Mouse (Mus musculus): ENCODE measurements around the gene Galk2. TPM values are rescaled to one million over a fixed set of nuclear protein-coding genes. Genes with fewer than 3 reads are reported as not detected.

The Galk2 gene
- polyA plus RNA-seq (2014; fragmentation: Nextera tagmentation; extraction: Ambion mirVana): 31.9 and 34.0 TPM in 2 replicates

GRCm38 (mm10) chr2:125858521-125859280, at the start of gene Galk2, which contains the start of gene Cops2:
Gene Galk2 (plus strand): TSS chr2:125859109.
Gene Cops2 (minus strand): TSS chr2:125859139.
- no peaks in the 10 kb centered on the region for H3K36me3 ChIP-seq (ENCODE audit: control insufficient read depth, insufficient read depth, low read length)
- H3K4me1 ChIP-seq (ENCODE audit: control insufficient read depth in 2 of 2, insufficient read depth in 2 of 2, low read length in 2 of 2): peaks cover 0 to 9% of the 10 kb centered on the region in 2 experiments; a peak in 3 of 4 replicates
- H3K9me3 ChIP-seq (ENCODE audit: control insufficient read depth, low read length): no peaks in the 10 kb centered on the region
- peak within 1 kb of the TSS; percentile 41 to 71 for H3K27ac ChIP-seq (replicated peaks in 1 of 2; ENCODE audit: control insufficient read depth in 1 of 2, insufficient read depth in 1 of 2, low read depth in 2 of 2, low read length in 2 of 2)
- no peaks in the 10 kb centered on the region for H3K27me3 ChIP-seq (ENCODE audit: control insufficient read depth, insufficient read depth, low read length)
- WGBS: under 1% methylated on average over 52 of the region's 54 CpGs
- H3K4me3 ChIP-seq (ENCODE audit: control insufficient read depth in 1 of 2, insufficient read depth in 1 of 2, low read depth in 1 of 2, low read length in 2 of 2): peak within 1 kb of the TSS; percentile 80 to 93
- peak; percentile 97 for ATAC-seq (ENCODE audit: insufficient number of reproducible peaks, insufficient read depth, low FRiP score, low read depth)
- H3K9ac ChIP-seq (ENCODE audit: low read length): peak within 1 kb of the TSS; percentile 84
- H3K4me2 ChIP-seq (ENCODE audit: low read length): peak within 1 kb of the TSS; percentile 80

GRCm38 (mm10) chr2:125809551-125809950, 49.4 kb upstream of the Galk2 start:
- 78% methylated on average over 7 of the region's 7 CpGs for WGBS
- no peak for ATAC-seq (ENCODE audit: insufficient number of reproducible peaks, insufficient read depth, low FRiP score, low read depth)

DNA sequence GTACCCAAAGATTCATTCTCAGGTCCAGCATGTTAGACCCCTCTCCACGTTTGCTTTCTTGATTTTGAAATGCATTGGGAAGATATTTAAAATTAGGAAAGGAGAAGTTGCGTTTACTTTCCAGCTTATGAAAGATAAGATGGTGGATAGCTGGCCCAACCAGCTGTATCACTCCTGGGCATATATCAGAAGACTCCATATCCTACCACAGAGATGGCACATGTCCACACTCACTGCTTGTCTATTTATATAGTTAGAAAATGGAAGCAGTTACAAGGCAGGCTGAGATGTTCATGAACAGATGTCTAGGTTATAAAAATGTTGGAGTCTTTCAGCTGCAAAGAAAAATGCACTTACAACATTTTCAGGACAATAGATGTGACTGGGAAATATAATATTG, 47.6 kb upstream of the Galk2 start:
- no peak for ATAC-seq (ENCODE audit: insufficient number of reproducible peaks, insufficient read depth, low FRiP score, low read depth)
- no peak overlapping the region for H3K27ac ChIP-seq (replicated peaks in 1 of 2; ENCODE audit: control insufficient read depth in 1 of 2, insufficient read depth in 1 of 2, low read depth in 2 of 2, low read length in 2 of 2)
- no peak overlapping the region for H3K4me2 ChIP-seq (ENCODE audit: low read length)
- H3K4me3 ChIP-seq (ENCODE audit: control insufficient read depth in 1 of 2, insufficient read depth in 1 of 2, low read depth in 1 of 2, low read length in 2 of 2): no peak overlapping the region
- no peaks in the 10 kb centered on the region for H3K27me3 ChIP-seq (ENCODE audit: control insufficient read depth, insufficient read depth, low read length)
- no peaks in the 10 kb centered on the region for H3K36me3 ChIP-seq (ENCODE audit: control insufficient read depth, insufficient read depth, low read length)
- no peaks in the 10 kb centered on the region for H3K9me3 ChIP-seq (ENCODE audit: control insufficient read depth, low read length)
- WGBS: 62% methylated on average over 2 of the region's 2 CpGs
- H3K9ac ChIP-seq (ENCODE audit: low read length): no peak overlapping the region
- H3K4me1 ChIP-seq (ENCODE audit: control insufficient read depth in 2 of 2, insufficient read depth in 2 of 2, low read length in 2 of 2): no peaks in the 10 kb centered on the region

More at GRCm38 (mm10) chr2:125809551-125809950, 49.4 kb upstream of the Galk2 start:
- no peaks in the 10 kb centered on the region for H3K4me1 ChIP-seq (ENCODE audit: control insufficient read depth in 2 of 2, insufficient read depth in 2 of 2, low read length in 2 of 2)
- H3K27me3 ChIP-seq (ENCODE audit: control insufficient read depth, insufficient read depth, low read length): no peaks in the 10 kb centered on the region
- no peak overlapping the region for H3K27ac ChIP-seq (replicated peaks in 1 of 2; ENCODE audit: control insufficient read depth in 1 of 2, insufficient read depth in 1 of 2, low read depth in 2 of 2, low read length in 2 of 2)
- no peak overlapping the region for H3K4me2 ChIP-seq (ENCODE audit: low read length)
- H3K4me3 ChIP-seq (ENCODE audit: control insufficient read depth in 1 of 2, insufficient read depth in 1 of 2, low read depth in 1 of 2, low read length in 2 of 2): no peak overlapping the region
- no peaks in the 10 kb centered on the region for H3K36me3 ChIP-seq (ENCODE audit: control insufficient read depth, insufficient read depth, low read length)
- no peak overlapping the region for H3K9ac ChIP-seq (ENCODE audit: low read length)
- no peaks in the 10 kb centered on the region for H3K9me3 ChIP-seq (ENCODE audit: control insufficient read depth, low read length)

DNA sequence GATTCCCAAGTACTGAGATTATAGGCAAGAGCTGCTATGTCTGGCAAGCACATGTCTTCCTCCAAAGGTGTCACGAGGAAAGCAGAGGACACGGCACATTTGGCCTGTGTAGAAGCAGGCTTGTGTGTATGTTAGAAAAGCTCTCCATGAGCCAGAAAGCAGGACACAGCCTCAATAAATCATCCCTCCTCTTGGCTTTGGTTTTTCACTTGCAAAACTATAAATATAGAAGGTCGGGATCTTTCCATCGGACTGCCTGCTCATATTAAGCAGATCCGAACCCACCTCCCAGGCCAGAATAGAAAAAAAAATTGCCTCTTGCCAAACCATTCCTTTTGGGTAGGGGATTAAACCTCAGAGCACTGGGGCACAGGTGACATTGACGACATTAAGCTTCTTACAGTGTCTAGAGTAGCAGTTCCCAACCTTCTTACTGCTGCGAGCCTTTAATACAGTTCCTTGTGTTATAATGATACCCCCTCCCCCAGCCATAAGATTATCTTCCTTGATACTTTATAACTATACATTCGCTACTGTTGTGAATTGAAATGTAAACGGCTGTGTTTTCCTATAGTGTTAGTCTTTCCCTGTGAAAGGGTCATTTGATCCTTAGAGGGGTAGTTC, 44.8 kb upstream of the Galk2 start:
- Histone ChIP-seq H3K27me3 (ENCODE audit: control insufficient read depth, insufficient read depth, low read length) (no peaks in the 10 kb centered on the region), H3K4me2 (ENCODE audit: low read length) (no peak overlapping the region), H3K9me3 (ENCODE audit: control insufficient read depth, low read length) (no peaks in the 10 kb centered on the region), H3K4me3 (ENCODE audit: control insufficient read depth in 1 of 2, insufficient read depth in 1 of 2, low read depth in 1 of 2, low read length in 2 of 2) (no peak overlapping the region), H3K27ac (replicated peaks in 1 of 2; ENCODE audit: control insufficient read depth in 1 of 2, insufficient read depth in 1 of 2, low read depth in 2 of 2, low read length in 2 of 2) (no peak overlapping the region), H3K4me1 (ENCODE audit: control insufficient read depth in 2 of 2, insufficient read depth in 2 of 2, low read length in 2 of 2) (no peaks in the 10 kb centered on the region), H3K9ac (ENCODE audit: low read length) (no peak overlapping the region), H3K36me3 (ENCODE audit: control insufficient read depth, insufficient read depth, low read length) (no peaks in the 10 kb centered on the region)
- ATAC-seq (ENCODE audit: insufficient number of reproducible peaks, insufficient read depth, low FRiP score, low read depth): no peak
- WGBS: 73% methylated on average over 9 of the region's 9 CpGs

GRCm38 (mm10) chr2:125820397-125820796, 38.5 kb upstream of the Galk2 start:
- H3K27me3 ChIP-seq (ENCODE audit: control insufficient read depth, insufficient read depth, low read length): no peaks in the 10 kb centered on the region
- ATAC-seq (ENCODE audit: insufficient number of reproducible peaks, insufficient read depth, low FRiP score, low read depth): no peak
- no peak overlapping the region for H3K27ac ChIP-seq (replicated peaks in 1 of 2; ENCODE audit: control insufficient read depth in 1 of 2, insufficient read depth in 1 of 2, low read depth in 2 of 2, low read length in 2 of 2)
- H3K4me1 ChIP-seq (ENCODE audit: control insufficient read depth in 2 of 2, insufficient read depth in 2 of 2, low read length in 2 of 2): no peaks in the 10 kb centered on the region
- no peak overlapping the region for H3K4me3 ChIP-seq (ENCODE audit: control insufficient read depth in 1 of 2, insufficient read depth in 1 of 2, low read depth in 1 of 2, low read length in 2 of 2)
- no peaks in the 10 kb centered on the region for H3K9me3 ChIP-seq (ENCODE audit: control insufficient read depth, low read length)
- WGBS: 88% methylated on average over 4 of the region's 4 CpGs
- no peaks in the 10 kb centered on the region for H3K36me3 ChIP-seq (ENCODE audit: control insufficient read depth, insufficient read depth, low read length)
- H3K9ac ChIP-seq (ENCODE audit: low read length): no peak overlapping the region
- H3K4me2 ChIP-seq (ENCODE audit: low read length): no peak overlapping the region

GRCm38 (mm10) chr2:125826201-125826600, 32.7 kb upstream of the Galk2 start:
- no peak for ATAC-seq (ENCODE audit: insufficient number of reproducible peaks, insufficient read depth, low FRiP score, low read depth)
- H3K9ac ChIP-seq (ENCODE audit: low read length): no peak overlapping the region
- no peaks in the 10 kb centered on the region for H3K9me3 ChIP-seq (ENCODE audit: control insufficient read depth, low read length)
- no peak overlapping the region for H3K4me2 ChIP-seq (ENCODE audit: low read length)
- no peaks in the 10 kb centered on the region for H3K4me1 ChIP-seq (ENCODE audit: control insufficient read depth in 2 of 2, insufficient read depth in 2 of 2, low read length in 2 of 2)
- no peak overlapping the region for H3K27ac ChIP-seq (replicated peaks in 1 of 2; ENCODE audit: control insufficient read depth in 1 of 2, insufficient read depth in 1 of 2, low read depth in 2 of 2, low read length in 2 of 2)
- 79% methylated on average over 4 of the region's 4 CpGs for WGBS
- H3K4me3 ChIP-seq (ENCODE audit: control insufficient read depth in 1 of 2, insufficient read depth in 1 of 2, low read depth in 1 of 2, low read length in 2 of 2): no peak overlapping the region
- H3K27me3 ChIP-seq (ENCODE audit: control insufficient read depth, insufficient read depth, low read length): no peaks in the 10 kb centered on the region
- H3K36me3 ChIP-seq (ENCODE audit: control insufficient read depth, insufficient read depth, low read length): peaks cover 35% of the 10 kb centered on the region

GRCm38 (mm10) chr2:125827898-125828297, 31.0 kb upstream of the Galk2 start:
- no peak overlapping the region for H3K9ac ChIP-seq (ENCODE audit: low read length)
- ATAC-seq (ENCODE audit: insufficient number of reproducible peaks, insufficient read depth, low FRiP score, low read depth): no peak
- no peaks in the 10 kb centered on the region for H3K4me1 ChIP-seq (ENCODE audit: control insufficient read depth in 2 of 2, insufficient read depth in 2 of 2, low read length in 2 of 2)
- WGBS: 73% methylated on average over 4 of the region's 4 CpGs
- no peak overlapping the region for H3K4me2 ChIP-seq (ENCODE audit: low read length)
- no peaks in the 10 kb centered on the region for H3K27me3 ChIP-seq (ENCODE audit: control insufficient read depth, insufficient read depth, low read length)
- no peak overlapping the region for H3K27ac ChIP-seq (replicated peaks in 1 of 2; ENCODE audit: control insufficient read depth in 1 of 2, insufficient read depth in 1 of 2, low read depth in 2 of 2, low read length in 2 of 2)
- H3K36me3 ChIP-seq (ENCODE audit: control insufficient read depth, insufficient read depth, low read length): peaks cover 51% of the 10 kb centered on the region
- no peak overlapping the region for H3K4me3 ChIP-seq (ENCODE audit: control insufficient read depth in 1 of 2, insufficient read depth in 1 of 2, low read depth in 1 of 2, low read length in 2 of 2)
- H3K9me3 ChIP-seq (ENCODE audit: control insufficient read depth, low read length): no peaks in the 10 kb centered on the region

Measured in heart, embryonic 14.5 days (tissue).